Mouse (Mus musculus) cerebellum, postnatal 14 days (tissue): ENCODE data around the gene Ctsh.
"Not testable (repeated sequence)": the region's sequence is repeated elsewhere in the genome, so short reads cannot be mapped to it uniquely, and the experiment has no call there.

ENCODE experiments used
- DNase-seq, 2 experiments: peaks; one replicate each; pipeline ENCODE4 v3.0.0; 2021; ENCODE audit warnings: mixed read lengths in 2 of 2

Ctsh gene

DNA sequence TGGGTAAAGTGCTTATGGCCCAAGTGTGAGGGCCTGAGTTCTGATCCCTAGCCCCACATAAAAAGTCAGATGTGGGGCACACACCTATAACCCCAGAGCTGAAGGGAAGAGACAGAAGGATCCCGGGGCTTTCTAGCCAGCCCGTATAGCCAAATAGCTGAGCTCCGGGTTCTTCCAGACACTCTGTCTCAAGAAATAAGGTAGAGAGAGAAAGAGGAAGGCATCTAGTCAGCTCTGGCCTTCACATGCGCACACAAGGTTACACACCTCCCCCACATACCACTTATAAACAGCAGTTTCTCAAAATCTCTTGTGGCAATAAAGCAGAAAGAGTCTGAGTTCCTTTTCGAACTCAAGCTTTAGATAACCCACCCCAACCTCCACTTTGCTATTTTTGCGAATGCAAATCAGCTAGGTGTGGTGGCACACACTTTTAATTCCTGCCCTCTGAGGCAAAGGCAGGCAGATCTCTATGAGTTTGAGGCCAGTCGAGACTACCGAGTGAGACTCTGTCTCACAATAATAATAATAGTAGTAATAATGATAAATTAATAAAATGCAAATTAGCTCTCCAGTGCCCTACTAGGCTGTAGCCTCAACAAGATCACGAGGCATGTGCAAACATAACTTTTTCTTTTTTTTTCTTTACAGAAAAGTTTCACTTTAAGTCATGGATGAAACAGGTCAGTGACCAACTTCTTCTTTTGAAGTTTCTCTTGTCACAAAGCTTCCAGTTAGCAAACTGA is 6.0 kb downstream of the Ctsh start:
- no peak for DNase-seq

DNA sequence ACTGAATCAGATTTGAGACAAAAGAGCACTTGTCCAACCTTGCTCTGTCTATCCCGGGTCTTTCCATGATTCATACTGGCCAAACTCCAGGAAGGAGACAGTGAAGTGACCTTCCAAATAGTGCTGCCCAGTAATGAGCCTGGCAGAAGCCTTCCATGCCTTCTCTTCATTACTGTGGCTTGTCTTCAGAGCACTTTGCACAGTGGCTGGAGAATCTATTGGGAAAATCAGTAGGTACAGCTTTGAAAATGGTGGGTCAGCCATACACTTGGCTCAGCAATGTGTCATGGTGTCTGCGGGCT is 6.6 kb downstream of the Ctsh start:
- DNase-seq = no peak

DNA sequence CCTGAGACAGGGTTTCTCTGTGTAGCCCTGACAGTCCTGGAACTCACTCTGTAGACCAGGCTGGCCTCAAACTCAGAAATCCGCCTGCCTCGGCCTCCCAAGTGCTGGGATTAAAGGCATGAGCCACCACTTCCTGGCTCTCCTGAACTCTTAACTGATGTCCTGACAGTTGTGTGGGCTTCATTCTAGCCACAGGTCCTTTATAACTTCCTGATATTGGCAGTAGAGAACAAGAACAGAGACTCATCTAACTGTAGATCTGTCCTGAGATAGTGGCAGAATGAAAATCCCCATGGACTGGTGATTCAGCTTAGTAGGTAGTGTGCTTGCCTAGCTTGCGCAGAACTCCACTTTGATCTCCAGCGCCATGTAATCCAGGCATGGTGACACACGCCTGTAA is 7.0 kb downstream of the Ctsh start:
- DNase-seq = not testable (repeated sequence)

DNA sequence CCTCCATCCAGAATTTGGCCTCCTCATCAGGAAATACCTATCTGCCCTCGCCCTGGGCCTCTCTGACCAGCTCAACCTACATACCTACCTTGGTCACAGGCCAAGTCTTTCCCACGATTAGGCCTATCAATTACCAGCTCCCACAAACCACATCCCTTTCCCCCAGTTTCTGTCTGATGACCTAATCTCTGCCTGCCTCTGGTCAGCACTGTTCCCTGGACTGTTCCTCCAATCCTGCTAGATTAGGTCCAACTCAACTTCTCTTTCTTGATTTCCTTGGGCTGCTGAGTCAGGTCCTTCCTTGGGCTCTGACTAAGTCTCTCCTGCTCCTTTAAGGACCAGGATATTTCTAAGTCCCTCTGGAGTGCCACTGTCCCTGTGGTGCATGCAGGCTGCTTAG is 13.4 kb downstream of the Ctsh start:
- DNase-seq = no peak

DNA sequence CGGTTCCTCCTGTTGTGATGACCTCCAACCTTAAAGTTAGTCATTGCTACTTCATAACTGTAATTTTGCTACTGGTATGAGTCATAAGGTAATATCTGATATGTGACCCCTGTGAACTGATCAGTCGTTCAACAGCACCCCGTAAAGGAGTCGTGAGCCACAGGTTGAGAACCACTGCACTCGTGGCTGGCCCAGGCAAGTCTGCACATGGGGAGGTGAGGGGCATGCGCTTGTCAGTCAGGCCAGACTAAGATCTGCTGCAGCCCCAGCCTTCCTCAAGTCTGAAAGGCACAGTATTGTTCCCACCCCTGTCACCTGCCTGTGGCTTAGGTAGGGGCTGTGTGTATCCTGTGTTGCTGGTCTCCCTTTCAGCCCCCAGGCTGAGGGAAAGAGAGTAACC is 14.8 kb downstream of the Ctsh start:
- DNase-seq = no peak

DNA sequence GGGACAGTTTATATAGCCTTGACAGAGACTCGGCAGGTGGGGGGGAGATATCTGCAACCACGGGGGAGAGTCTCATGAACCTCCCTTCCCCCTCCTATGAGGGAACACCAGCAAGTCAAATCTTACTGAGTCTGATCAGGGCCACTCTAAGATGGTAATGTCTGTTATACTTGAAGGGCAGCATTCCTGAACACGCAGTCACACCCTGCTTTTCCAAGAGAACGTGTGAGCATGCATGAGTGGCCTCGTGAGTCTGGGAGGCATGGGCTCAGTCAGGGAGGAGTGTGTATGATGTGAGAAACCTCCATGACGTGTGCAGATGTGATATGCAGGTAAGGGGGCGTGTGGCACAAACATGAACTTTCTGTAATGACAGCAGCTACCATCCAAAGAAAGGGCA is 15.5 kb downstream of the Ctsh start:
- no peak for DNase-seq

DNA sequence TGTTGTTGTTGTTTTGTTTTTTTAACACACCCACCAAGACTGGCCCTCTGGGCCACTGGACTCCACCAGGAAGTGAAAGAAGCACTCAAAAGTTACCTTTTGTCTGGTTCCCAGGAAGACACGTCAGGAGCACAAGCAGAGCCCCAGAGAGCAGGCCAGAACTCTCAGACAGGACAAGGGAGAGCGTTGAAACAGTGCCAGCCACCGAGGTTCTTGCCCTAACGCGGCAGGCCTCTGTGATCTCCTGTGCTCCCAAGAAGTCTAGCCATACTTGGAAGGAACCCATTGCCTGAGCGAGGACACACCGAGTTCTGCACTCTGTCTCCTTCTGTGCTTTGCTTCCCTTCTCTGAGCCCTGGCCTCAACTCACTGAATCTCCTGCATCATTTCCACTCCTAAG is 16.2 kb downstream of the Ctsh start:
- no peak for DNase-seq

DNA sequence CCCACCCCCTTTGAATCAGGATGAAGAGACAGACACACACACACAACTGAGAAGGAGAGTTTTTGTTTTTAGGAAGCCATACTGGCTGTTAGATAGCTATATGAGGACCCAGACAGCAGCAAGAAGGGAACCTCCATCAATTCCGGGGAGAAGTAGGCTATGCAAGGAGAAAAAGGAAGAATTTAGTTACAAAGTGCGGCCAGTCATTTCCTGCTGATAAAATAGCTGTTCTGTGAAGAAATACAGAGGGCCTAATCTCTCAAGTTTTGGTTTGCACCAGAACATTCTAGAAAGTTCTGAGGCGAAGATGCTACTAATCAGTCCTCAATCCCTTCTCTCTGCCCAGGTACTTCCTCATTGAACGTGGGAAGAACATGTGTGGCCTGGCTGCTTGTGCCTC is 21.4 kb downstream of the Ctsh start:
- DNase-seq = no peak

DNA sequence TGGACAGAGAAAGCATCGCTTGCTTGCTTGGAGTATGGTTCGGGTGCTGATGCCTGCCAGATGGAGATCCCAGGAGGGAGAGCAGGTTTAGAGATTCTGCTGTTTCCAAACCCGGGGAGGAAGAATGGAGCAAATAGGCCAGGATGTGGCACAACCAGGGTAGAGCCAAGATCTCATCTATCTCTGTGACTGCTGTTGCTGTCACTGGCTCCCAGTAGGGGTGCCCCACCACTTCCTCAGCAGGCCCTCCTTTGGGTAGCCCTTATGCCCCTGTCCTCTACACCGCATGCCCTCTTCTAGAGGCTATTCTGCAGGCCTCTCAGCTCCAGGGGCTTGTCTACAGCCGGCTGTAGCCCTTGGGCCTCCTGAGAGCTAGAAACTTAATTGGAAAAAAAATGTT is 22.2 kb downstream of the Ctsh start:
- DNase-seq = no peak

DNA sequence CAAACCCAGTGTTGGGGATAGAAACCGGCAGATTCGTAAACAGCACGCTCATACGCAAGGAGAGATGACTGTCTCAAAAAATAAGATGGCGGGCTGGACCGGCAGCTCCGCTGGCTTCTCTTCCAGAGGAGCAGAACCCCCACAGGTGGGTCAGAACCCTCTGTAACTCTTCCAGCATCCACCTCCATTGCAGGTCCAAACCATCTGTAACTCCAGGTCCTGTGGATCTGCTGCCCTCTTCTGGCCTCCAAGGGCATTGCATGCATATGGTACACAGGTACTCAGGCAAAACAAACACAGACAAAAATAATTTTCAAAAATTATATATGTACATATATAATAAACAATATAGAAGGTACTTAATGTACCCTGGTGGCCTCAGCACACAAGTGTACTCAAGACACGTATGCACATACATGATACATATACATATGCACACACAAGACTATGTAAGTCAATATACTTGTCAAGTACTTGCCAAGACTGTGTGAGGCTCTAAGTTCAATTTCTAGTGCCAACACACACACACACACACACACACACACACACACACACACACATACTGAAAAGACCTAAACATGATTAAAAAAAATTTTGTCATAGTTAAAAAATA is 23.0 kb downstream of the Ctsh start:
- peak; percentile 83 to 85 for DNase-seq

DNA sequence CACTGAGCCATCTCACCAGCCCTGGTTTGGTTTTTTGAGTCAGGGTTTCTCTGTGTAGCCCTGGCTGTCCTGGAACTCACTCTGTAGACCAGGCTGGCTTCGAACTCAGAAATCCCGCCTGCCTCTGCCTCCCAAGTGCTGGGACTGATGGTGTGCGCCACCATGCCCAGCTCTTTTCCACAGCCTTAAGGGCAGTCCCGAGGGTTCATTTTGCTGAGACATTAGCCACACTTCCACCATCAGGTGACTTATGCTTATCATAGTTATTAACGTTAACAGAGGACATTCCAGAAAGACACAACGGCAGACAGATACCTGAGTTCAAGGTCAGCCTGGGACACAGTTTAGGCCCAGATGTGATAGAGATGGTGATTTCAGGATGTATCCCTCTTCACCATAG is 28.0 kb downstream of the Ctsh start:
- DNase-seq = not testable (repeated sequence)

DNA sequence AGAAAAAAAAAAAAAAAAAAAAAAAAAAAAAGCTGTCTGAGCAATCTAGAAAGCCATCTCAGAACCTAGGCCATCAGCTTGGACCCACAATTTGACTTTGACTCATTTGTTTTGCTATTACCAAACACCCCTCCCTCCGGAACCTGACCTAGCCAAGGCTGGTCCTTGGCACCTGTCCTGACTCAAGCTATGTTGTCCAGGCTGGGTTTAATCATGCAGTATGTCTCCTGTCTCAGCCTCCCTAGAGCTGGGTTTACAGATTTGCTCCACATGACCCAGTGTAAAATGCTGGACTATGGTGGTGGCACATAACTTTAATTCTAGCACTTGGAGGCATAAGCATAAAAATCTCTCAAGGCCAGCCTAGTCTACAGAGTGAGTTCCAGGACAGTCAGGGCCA is 29.0 kb downstream of the Ctsh start:
- peak in 1 of 2 experiments; percentile 13 for DNase-seq

DNA sequence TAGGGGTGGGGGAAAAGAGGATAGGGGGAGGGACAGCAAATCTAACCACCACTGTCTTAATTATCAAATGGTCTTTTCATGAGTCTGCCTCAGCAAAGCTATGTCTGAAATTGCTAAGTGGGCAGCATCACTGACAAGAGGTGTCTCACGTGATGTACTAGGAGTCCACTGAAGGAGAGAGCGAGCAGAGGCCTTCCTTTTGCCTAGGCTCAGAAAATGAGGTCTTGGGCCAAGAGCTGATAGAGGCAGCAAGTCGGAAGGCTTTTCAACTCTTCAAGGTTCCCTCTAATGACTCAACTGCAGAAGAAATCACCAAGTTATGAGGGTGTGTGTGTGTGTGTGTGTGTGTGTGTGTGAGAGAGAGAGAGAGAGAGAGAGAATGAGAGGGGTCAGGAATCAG is 30.2 kb downstream of the Ctsh start:
- DNase-seq = no peak

DNA sequence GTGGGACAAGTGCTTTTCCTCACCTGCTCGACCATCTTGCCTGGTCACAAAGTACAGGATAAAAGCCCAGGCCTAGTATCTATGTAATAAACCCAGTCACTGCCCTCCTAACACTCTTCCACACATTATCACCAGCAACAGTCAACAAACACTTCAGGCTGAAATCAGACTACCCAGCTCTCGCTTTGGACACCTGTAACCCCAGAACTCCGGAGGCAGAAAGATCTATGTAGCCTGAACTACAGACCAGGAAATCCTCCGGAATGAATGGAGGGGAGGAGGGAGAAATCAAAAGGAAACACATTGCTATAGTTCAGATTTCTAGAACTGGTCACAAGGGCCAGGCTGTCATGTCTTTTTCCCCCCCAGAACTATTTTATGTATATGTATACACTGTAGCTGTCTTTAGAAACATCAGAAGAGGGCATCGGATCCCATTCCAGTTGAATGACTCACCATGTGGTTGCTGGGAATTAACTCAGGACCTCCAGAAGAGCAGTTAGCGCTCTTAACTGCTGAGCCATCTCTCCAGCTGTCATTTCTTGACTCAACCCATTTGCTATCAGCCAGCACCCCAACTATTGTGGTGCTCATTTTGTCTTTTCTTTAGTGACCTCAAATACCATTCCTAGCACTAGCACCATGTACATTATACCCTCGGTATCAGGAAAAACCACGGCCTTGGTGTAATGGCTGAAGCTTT is 31.0 kb downstream of the Ctsh start:
- no peak for DNase-seq

DNA sequence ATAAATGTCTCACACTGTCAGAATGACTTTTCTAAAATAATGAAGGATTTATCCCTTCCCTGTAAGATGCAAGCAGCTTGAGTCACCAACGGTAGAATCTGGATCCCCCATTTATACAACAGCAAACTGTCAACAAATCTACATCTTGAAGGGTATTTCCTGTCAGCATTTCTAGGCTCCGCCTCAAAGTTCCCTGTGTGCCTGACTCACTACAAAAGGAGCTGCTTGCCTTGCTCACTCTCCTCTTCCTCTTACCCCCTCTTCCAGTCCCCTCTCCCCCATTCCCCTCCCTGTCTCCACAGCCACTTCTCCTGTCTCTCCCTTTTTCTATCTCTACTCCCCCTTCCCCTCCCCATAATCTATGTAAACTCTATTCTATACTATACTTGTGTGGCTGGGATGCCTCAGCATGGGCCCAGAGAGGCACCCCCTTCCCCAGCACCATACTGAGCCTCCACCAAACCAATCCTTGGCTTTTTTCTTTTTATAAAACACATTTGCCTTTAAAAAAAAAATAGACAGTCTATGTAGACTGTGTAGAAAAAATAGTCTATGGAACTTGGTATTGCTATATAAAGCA is 34.0 kb downstream of the Ctsh start:
- DNase-seq = no peak

DNA sequence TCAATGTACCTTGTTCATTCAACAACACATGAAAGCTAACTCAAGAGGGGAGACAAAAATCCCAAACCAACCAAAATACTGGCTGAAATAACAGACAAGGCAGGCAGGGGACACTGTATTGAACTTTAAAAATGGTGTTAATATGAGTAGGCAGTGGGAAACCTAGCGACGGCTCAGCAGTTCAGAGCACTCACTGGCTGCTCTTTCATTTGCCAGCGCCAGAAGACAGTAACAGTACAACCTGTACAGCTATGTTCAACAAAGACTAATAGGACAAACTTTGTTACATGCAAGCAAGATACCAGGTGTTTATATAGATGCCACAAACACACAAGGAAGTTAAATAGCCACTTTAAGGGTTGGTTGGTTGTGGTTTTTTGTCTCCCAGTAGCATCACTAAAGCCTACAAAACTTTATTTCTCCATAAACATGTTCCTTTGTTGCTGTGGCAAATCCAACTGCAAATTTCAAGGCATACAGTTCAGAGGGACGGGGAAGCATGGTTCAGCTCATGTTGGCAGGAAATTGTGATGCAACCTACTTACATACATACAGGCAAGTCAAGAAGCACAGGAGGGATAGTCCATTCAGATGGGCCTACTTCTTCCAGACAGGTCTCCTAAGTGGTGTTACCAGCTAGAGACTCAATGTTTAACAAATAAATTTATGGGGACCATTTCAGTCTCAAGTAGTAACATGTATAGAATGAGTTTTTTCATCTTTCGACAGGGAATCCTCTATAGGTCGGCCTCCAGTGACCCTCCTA is 35.6 kb downstream of the Ctsh start:
- no peak for DNase-seq

DNA sequence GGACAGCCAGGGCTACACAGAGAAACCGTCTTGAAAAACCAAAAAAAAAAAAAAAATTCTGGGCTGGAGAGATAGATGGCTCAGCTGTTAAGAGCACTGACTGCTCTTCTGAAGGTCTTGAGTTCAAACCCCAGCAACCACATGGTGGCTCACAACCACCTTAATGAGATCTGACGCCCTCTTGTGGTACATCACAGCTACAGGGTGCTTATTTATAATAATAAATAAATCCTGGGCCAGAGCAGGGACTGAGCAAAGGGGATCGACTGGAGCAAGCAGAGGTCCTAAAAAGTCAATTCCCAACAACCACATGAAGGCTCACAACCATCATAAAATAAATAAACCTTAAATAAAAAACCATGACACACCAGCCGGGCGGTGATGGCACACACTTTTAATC is 45.0 kb downstream of the Ctsh start:
- DNase-seq = no peak

DNA sequence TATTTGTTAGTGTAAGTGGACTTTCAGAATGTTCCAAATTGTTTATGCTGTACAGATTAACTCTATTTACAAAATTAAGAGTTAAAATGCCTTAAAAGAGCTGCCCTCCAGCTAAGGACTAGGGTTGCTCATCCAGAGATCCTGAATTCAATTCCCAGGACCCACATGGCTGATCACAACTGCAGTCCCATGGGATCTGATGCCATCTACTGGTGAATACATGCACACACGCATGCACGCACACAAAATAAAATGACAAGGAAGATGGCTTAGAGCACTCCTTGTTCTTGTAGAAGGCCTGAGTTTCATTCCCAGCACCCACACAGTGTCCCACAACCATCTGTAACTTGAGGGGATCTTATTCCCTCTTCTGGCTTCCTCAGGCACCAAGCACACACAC is 46.8 kb downstream of the Ctsh start:
- peak in 1 of 2 experiments; percentile 23 for DNase-seq

DNA sequence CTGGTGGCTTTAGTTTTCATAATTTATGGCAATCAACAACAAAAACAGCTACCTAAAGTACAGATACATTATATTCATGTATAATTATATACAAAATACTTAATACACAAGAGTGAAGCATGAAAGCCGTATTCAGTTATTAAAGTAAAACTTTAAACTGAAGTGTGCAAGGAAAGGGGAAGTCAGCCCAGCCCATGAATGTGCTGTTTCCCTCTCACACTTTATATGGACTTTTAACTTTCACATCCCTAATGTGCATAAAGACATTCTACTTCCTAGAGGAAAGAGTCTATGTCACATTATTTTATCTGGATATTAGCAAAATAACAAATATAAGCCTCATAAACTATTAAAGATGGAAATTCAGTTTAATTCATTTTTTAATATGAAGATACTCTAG is 51.5 kb downstream of the Ctsh start:
- DNase-seq = no peak

DNA sequence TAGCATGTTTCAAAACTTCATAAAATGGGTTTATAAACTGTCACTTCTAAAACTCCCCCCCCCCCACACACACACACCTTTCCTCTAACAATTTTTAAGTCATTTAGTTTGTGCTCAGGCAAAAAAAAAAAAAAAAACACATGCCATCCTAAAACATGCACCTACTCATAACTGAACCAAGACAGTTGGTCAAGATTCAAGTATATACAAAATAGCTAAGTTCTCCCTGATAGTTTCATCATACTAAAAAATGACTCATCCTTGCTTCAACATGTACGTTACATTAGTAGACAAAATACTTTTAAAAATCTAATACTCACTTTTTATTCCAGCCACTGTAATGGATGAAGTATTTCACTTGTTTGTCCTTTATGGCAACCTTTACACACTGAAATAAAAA is 53.0 kb downstream of the Ctsh start:
- DNase-seq = no peak

DNA sequence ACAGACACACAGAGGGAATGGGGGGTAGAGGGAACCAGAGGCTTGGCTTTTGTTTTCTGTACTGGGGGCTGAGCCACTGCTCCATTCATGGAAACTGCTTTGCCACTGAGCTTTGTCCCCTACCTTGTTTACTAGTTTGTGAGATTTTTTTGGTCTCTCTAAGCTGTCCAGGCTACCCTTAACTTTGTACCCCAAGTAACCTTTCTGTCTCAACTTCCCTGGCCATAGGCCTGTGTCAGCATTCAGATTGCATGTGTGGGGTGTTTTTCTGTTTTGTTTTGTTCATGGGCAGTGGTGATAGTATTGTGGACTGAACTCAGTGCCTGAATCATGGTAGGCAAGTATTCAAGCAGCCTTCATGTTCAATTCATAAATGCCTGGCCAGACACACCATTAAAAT is 54.3 kb downstream of the Ctsh start:
- DNase-seq = no peak

DNA sequence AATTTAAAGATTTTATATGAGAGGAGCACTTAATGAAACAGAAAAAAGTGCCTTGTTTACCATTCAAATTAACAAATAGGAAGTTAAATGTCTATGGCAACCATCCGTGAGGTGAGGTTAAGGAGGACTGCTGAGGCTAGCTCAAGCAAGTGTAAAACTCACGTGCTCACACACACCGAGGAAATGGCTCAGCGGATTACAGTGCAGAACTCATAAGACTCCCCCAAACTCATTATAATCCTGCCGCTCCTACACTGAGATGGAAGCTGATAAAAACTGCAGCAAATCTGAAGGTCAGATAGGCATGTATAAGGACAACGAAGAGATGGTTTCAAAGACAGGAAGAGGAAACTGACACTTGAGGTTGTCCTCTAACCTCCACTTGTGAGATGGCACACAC is 55.4 kb downstream of the Ctsh start:
- no peak for DNase-seq

DNA sequence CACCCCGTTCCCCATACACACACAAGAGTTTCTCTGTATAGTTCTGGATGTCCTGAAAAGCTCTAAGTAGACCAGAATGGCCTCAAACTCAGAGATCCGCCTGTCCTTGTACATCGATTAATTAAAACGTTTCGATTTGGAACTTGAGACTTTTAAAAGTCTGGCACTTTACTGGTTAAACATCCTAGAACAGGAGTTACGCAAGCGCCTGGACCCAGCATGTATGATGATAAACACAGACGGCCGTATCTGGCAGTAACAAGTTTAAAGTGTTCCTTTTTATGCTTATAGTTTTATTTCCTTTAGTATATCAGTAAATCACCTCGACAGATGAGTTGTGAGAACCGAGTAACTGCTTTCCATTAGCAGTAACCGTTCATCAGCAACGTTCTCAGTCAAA is 59.2 kb downstream of the Ctsh start:
- DNase-seq = peak in 1 of 2 experiments; percentile 31
